Mouse (Mus musculus) liver, embryonic 15.5 days (tissue): ENCODE measurements around the gene Rbmx2. TPM values are rescaled to one million over a fixed set of nuclear protein-coding genes. Genes with fewer than 3 reads are reported as not detected.
A peak's percentile ranks its signal among the peaks of the same experiment; 100 is the strongest.

Experiments
- ATAC-seq: fragments of 200-750 bp; cut with Nextera tagmentation; 2 replicates; pipeline ENCODE4 v1.8.0; 2017; ENCODE audit warnings: moderate number of reproducible peaks, mild to moderate bottlenecking, moderate library complexity; ENCODE audit not compliant: insufficient read depth
- H3K27ac ChIP-seq: fragments of 300-500 bp; sonication (generic); replicated peaks from 2 replicates; pipeline ENCODE4 v1.5.1; 2015; ENCODE audit warnings: mild to moderate bottlenecking, inconsistent platforms
- H3K27me3 ChIP-seq: fragments of 300-500 bp; sonication (generic); 2 replicates; pipeline ENCODE4 v1.6.1; 2015; ENCODE audit warnings: mild to moderate bottlenecking, inconsistent platforms
- H3K36me3 ChIP-seq: fragments of 300-500 bp; sonication (generic); replicated peaks from 2 replicates; pipeline ENCODE4 v1.6.1; 2015; ENCODE audit warnings: moderate library complexity, mild to moderate bottlenecking, inconsistent platforms
- H3K4me1 ChIP-seq: fragments of 300-500 bp; sonication (generic); replicated peaks from 2 replicates; pipeline ENCODE4 v1.6.1; 2015; ENCODE audit warnings: inconsistent platforms
- H3K4me2 ChIP-seq: fragments of 300-500 bp; sonication (generic); 2 replicates; pipeline ENCODE4 v1.6.1; 2015; ENCODE audit warnings: moderate library complexity, mild to moderate bottlenecking, inconsistent platforms
- H3K4me3 ChIP-seq: fragments of 300-500 bp; sonication (generic); replicated peaks from 2 replicates; pipeline ENCODE4 v1.5.1; 2015; ENCODE audit warnings: mild to moderate bottlenecking, inconsistent platforms
- H3K9ac ChIP-seq: fragments of 300-500 bp; sonication (generic); 2 replicates; pipeline ENCODE4 v1.6.1; 2015; ENCODE audit warnings: moderate library complexity, mild to moderate bottlenecking, inconsistent platforms
- H3K9me3 ChIP-seq: fragments of 300-500 bp; sonication (generic); replicated peaks from 2 replicates; pipeline ENCODE4 v1.6.1; 2016; ENCODE audit warnings: inconsistent platforms
- WGBS: fragments of 180-500 bp; shearing (Covaris S2); methylation state at CpG from one replicate; pipeline ENCODE4 v1.1.7; 2015; ENCODE audit warnings: mixed read lengths; ENCODE audit not compliant: insufficient replicate concordance; 5-methylcytosine and 5-hydroxymethylcytosine counted together
- polyA plus RNA-seq: library from polyadenylated mRNA; unstranded; fragments of >200 nt; fragmentation: Nextera tagmentation; extraction: Ambion mirVana; gene quantifications from 2 replicates; pipeline ENCODE4 v1.2.1, GENCODE M21; 2015

Rbmx2 gene
- 8.6 and 13.1 TPM in 2 replicates for polyA plus RNA-seq

- H3K9ac ChIP-seq: peak within 1 kb of the TSS; percentile 60
- H3K4me1 ChIP-seq: peaks cover 15% of the 10 kb centered on the region
- H3K9me3 ChIP-seq: no peaks in the 10 kb centered on the region
- peak within 1 kb of the TSS; percentile 69 for H3K4me3 ChIP-seq
- peak; percentile 94 for ATAC-seq
- 0 out of 2 replicates have a peak, but pooled peaks cover 8% of the 10 kb centered on the region for H3K36me3 ChIP-seq
- H3K4me2 ChIP-seq: peak within 1 kb of the TSS; percentile 66
- WGBS: 10% methylated on average over 42 of the region's 42 CpGs
- H3K27ac ChIP-seq: peak within 1 kb of the TSS; percentile 95
- no peaks in the 10 kb centered on the region for H3K27me3 ChIP-seq
Measured at GRCm38 (mm10) chrX:48694864-48695371, at the start of gene Rbmx2. Gene Rbmx2, plus strand, starts transcription at chrX:48695004.

GRCm38 (mm10) chrX:48666807-48667206 is 28.0 kb upstream of the Rbmx2 start:
- 49% methylated on average over 6 of the region's 6 CpGs for WGBS
- H3K27ac ChIP-seq: no peak overlapping the region
- H3K9me3 ChIP-seq: no peaks in the 10 kb centered on the region
- no peaks in the 10 kb centered on the region for H3K4me1 ChIP-seq
- no peak overlapping the region for H3K4me2 ChIP-seq
- H3K4me3 ChIP-seq: no peak overlapping the region
- no peaks in the 10 kb centered on the region for H3K36me3 ChIP-seq
- no peaks in the 10 kb centered on the region for H3K27me3 ChIP-seq
- no peak overlapping the region for H3K9ac ChIP-seq
- ATAC-seq: no peak

GRCm38 (mm10) chrX:48669588-48669987 is 25.2 kb upstream of the Rbmx2 start:
- Histone ChIP-seq H3K4me2 (no peak overlapping the region), H3K27ac (no peak overlapping the region), H3K36me3 (no peaks in the 10 kb centered on the region), H3K4me3 (no peak overlapping the region), H3K9me3 (no peaks in the 10 kb centered on the region), H3K9ac (no peak overlapping the region), H3K4me1 (no peaks in the 10 kb centered on the region), H3K27me3 (no peaks in the 10 kb centered on the region)
- ATAC-seq: no peak
- 49% methylated on average over 3 of the region's 3 CpGs for WGBS

- WGBS: 29% methylated on average over 3 of the region's 3 CpGs
- Histone ChIP-seq H3K4me3 (no peak overlapping the region), H3K36me3 (no peaks in the 10 kb centered on the region), H3K27me3 (no peaks in the 10 kb centered on the region), H3K9me3 (no peaks in the 10 kb centered on the region), H3K27ac (no peak overlapping the region), H3K4me1 (no peaks in the 10 kb centered on the region), H3K4me2 (no peak overlapping the region), H3K9ac (no peak overlapping the region)
- ATAC-seq: no peak
Measured at GRCm38 (mm10) chrX:48671714-48672113, 23.1 kb upstream of the Rbmx2 start.

- no peak for ATAC-seq
- Histone ChIP-seq H3K36me3 (no peaks in the 10 kb centered on the region), H3K9ac (no peak within 1 kb of the TSS), H3K27ac (no peak within 1 kb of the TSS), H3K4me2 (no peak within 1 kb of the TSS), H3K4me3 (no peak within 1 kb of the TSS), H3K9me3 (no peaks in the 10 kb centered on the region), H3K27me3 (no peaks in the 10 kb centered on the region), H3K4me1 (no peaks in the 10 kb centered on the region)
- WGBS: 52% methylated on average over 4 of the region's 4 CpGs
Measured at GRCm38 (mm10) chrX:48674171-48674570, 20.6 kb upstream of the Rbmx2 start, which contains the start of gene Gpr119. Gene Gpr119, minus strand, starts transcription at chrX:48674478.

GRCm38 (mm10) chrX:48683451-48683850 is 11.4 kb upstream of the Rbmx2 start:
- H3K27me3 ChIP-seq: no peaks in the 10 kb centered on the region
- no peak overlapping the region for H3K4me2 ChIP-seq
- ATAC-seq: no peak
- H3K36me3 ChIP-seq: no peaks in the 10 kb centered on the region
- no peak overlapping the region for H3K4me3 ChIP-seq
- no peak overlapping the region for H3K27ac ChIP-seq
- no peaks in the 10 kb centered on the region for H3K9me3 ChIP-seq
- H3K4me1 ChIP-seq: no peaks in the 10 kb centered on the region
- WGBS: 15% methylated on average over 3 of the region's 3 CpGs
- H3K9ac ChIP-seq: no peak overlapping the region

GRCm38 (mm10) chrX:48683857-48684256 is 10.9 kb upstream of the Rbmx2 start:
- Histone ChIP-seq H3K9me3 (no peaks in the 10 kb centered on the region), H3K4me2 (no peak overlapping the region), H3K27ac (no peak overlapping the region), H3K4me3 (no peak overlapping the region), H3K27me3 (no peaks in the 10 kb centered on the region), H3K4me1 (no peaks in the 10 kb centered on the region), H3K36me3 (no peaks in the 10 kb centered on the region), H3K9ac (no peak overlapping the region)
- 45% methylated on average over 5 of the region's 5 CpGs for WGBS
- peak; percentile 57; the same call in 1 of the 2 replicates for ATAC-seq

- peak overlapping the region; percentile 66 for H3K4me2 ChIP-seq
- no peak overlapping the region for H3K27ac ChIP-seq
- no peaks in the 10 kb centered on the region for H3K9me3 ChIP-seq
- H3K36me3 ChIP-seq: 0 out of 2 replicates have a peak, but pooled peaks cover 8% of the 10 kb centered on the region
- 17% methylated on average over 6 of the region's 6 CpGs for WGBS
- H3K9ac ChIP-seq: no peak overlapping the region
- peaks cover 15% of the 10 kb centered on the region for H3K4me1 ChIP-seq
- H3K4me3 ChIP-seq: peak overlapping the region; percentile 69
- ATAC-seq: peak; percentile 59
- no peaks in the 10 kb centered on the region for H3K27me3 ChIP-seq
Measured at GRCm38 (mm10) chrX:48694460-48694859, 344 bp upstream of the Rbmx2 start.

GRCm38 (mm10) chrX:48709701-48710100 is 14.9 kb downstream of the Rbmx2 start:
- Histone ChIP-seq H3K9me3 (no peaks in the 10 kb centered on the region), H3K36me3 (peaks cover 41% of the 10 kb centered on the region), H3K4me1 (no peaks in the 10 kb centered on the region), H3K9ac (no peak overlapping the region), H3K27me3 (no peaks in the 10 kb centered on the region), H3K27ac (no peak overlapping the region), H3K4me3 (no peak overlapping the region), H3K4me2 (no peak overlapping the region)
- WGBS: 84% methylated on average over 10 of the region's 10 CpGs
- ATAC-seq: no peak

GRCm38 (mm10) chrX:48712846-48713245 is 18.0 kb downstream of the Rbmx2 start:
- no peak overlapping the region for H3K27ac ChIP-seq
- peaks cover 32% of the 10 kb centered on the region for H3K36me3 ChIP-seq
- no peaks in the 10 kb centered on the region for H3K27me3 ChIP-seq
- WGBS: 71% methylated on average over 8 of the region's 8 CpGs
- ATAC-seq: no peak
- H3K4me1 ChIP-seq: no peaks in the 10 kb centered on the region
- no peak overlapping the region for H3K9ac ChIP-seq
- H3K4me3 ChIP-seq: no peak overlapping the region
- no peaks in the 10 kb centered on the region for H3K9me3 ChIP-seq
- H3K4me2 ChIP-seq: no peak overlapping the region

GRCm38 (mm10) chrX:48754710-48755283 is 60.0 kb downstream of the Rbmx2 start:
- Histone ChIP-seq H3K4me3 (no peak overlapping the region), H3K9me3 (no peaks in the 10 kb centered on the region), H3K27me3 (no peaks in the 10 kb centered on the region), H3K4me2 (no peak overlapping the region), H3K4me1 (no peaks in the 10 kb centered on the region), H3K9ac (no peak overlapping the region), H3K36me3 (no peaks in the 10 kb centered on the region), H3K27ac (no peak overlapping the region)
- WGBS: 22% methylated on average over 2 of the region's 2 CpGs
- ATAC-seq: no peak
